Mouse (Mus musculus) stomach, postnatal 0 days (tissue): Measurements from ENCODE around the gene Olfr13. TPM values are rescaled to one million over a fixed set of nuclear protein-coding genes. Genes with fewer than 3 reads are reported as not detected.
"Not testable (repeated sequence)": the region's sequence is repeated elsewhere in the genome, so short reads cannot be mapped to it uniquely, and the experiment has no call there.

Experiments used
- ATAC-seq: fragments of 200-750 bp; cut with Nextera tagmentation; 2 replicates; pipeline ENCODE4 v1.8.0; 2017; ENCODE audit not compliant: low FRiP score, low TSS enrichment
- DNase-seq: peaks from one replicate; pipeline ENCODE4 v3.0.0-alpha.2; 2016; ENCODE audit warnings: low spot score
- H3K27ac ChIP-seq: fragments of 300-500 bp; sonication (generic); replicated peaks from 2 replicates; pipeline ENCODE4 v1.5.1; 2014; ENCODE audit warnings: mild to moderate bottlenecking, control low read depth
- H3K27me3 ChIP-seq: fragments of 300-500 bp; sonication (generic); 2 replicates; pipeline ENCODE4 v1.6.1; 2014; ENCODE audit warnings: low read length; ENCODE audit not compliant: control insufficient read depth, insufficient read depth
- H3K36me3 ChIP-seq: fragments of 300-500 bp; sonication (generic); 2 replicates; pipeline ENCODE4 v1.6.1; 2014; ENCODE audit warnings: low read length, mixed read lengths; ENCODE audit not compliant: control insufficient read depth, insufficient read depth
- H3K4me1 ChIP-seq: fragments of 300-500 bp; sonication (generic); replicated peaks from 2 replicates; pipeline ENCODE4 v1.6.1; 2014; ENCODE audit warnings: antibody characterized with exemption; ENCODE audit not compliant: control insufficient read depth, insufficient read depth
- H3K4me2 ChIP-seq: fragments of 300-500 bp; sonication (generic); replicated peaks from 2 replicates; pipeline ENCODE4 v1.6.1; 2014; ENCODE audit warnings: low read depth, mild to moderate bottlenecking, control low read depth, moderate library complexity
- H3K4me3 ChIP-seq: fragments of 300-500 bp; sonication (generic); 2 replicates; pipeline ENCODE4 v1.5.1; 2014; ENCODE audit warnings: low read depth, low read length, control low read depth
- H3K9ac ChIP-seq: fragments of 300-500 bp; sonication (generic); 2 replicates; pipeline ENCODE4 v1.6.1; 2014; ENCODE audit warnings: mild to moderate bottlenecking, low read length, control low read depth, mixed read lengths
- H3K9me3 ChIP-seq: fragments of 300-500 bp; sonication (generic); 2 replicates; pipeline ENCODE4 v1.6.1; 2016; ENCODE audit warnings: low read length; ENCODE audit not compliant: control insufficient read depth
- CTCF ChIP-seq: IDR thresholded peaks from 2 replicates; pipeline ENCODE4 v1.5.1; 2016; ENCODE audit warnings: antibody characterized with exemption, low read depth, mild to moderate bottlenecking, moderate library complexity
- EP300 ChIP-seq: optimal IDR thresholded peaks from 2 replicates; pipeline ENCODE3; 2016; ENCODE audit warnings: antibody characterized with exemption
- WGBS: fragments of 180-500 bp; shearing (Covaris S2); extraction: QIAGEN DNeasy Blood & Tissue Kit; methylation state at CpG from one replicate; pipeline ENCODE4 v1.1.7; 2014; 5-methylcytosine and 5-hydroxymethylcytosine counted together
- polyA plus RNA-seq: library from polyadenylated mRNA; unstranded; fragments of >200 nt; fragmentation: Nextera tagmentation; extraction: Ambion mirVana; gene quantifications from 2 replicates; pipeline ENCODE4 v1.2.1, GENCODE M21; 2015

Gene Olfr13
- polyA plus RNA-seq, 1 experiment from 2014 or later, result not detected

DNA sequence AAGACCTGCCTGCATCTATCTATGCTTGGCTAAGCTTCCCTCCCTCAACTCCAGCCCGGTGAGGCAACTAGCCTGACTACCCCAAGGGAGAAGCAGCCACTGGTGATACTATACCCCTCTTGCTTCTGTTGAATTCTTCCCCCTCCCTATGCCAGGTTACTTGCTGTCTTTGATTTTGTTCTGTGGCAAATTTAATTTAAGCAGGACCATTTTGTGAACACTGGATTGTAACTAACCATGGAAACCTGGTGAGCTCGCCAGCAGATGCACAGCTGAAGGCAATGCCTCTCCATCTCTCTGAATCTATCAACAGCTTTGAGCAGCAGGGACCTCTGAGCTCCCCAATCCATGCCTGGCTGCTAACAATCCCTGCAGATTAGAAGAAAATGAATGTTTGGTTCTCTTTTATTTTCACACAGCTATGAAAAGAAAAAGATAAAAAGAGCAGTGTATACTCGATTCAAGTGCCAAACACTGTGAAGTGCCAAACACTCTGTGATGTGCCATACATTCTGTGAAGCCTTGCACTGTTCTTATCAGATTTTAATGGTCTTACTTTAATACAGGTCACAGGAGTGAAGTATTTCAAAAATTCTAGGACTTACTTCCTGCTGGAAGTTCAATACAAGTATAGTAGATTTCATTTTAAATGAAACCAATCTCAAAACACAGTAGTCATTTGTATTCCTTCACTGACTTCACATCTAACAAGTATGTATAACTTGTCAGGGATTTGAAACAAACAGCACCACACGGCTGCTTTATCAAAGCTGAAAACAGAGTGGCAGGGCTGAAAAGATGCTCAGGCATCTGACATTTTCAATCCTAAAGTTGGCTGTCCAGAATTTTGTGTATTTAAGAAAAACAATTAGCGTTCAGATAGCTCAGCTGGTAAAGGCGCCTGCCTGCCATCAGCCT lies 6.9 kb downstream of the Olfr13 start:
- Histone ChIP-seq H3K27me3 (no peaks in the 10 kb centered on the region), H3K4me1 (no peaks in the 10 kb centered on the region), H3K4me2 (no peak overlapping the region), H3K27ac (no peak overlapping the region), H3K36me3 (no peaks in the 10 kb centered on the region), H3K9ac (no peak overlapping the region), H3K4me3 (no peak overlapping the region), H3K9me3 (no peaks in the 10 kb centered on the region)
- 47% methylated on average over 6 of the region's 6 CpGs for WGBS
- no peak for ATAC-seq
- TF ChIP-seq EP300 (no peak), CTCF (no peak)
- DNase-seq, result no peak

DNA sequence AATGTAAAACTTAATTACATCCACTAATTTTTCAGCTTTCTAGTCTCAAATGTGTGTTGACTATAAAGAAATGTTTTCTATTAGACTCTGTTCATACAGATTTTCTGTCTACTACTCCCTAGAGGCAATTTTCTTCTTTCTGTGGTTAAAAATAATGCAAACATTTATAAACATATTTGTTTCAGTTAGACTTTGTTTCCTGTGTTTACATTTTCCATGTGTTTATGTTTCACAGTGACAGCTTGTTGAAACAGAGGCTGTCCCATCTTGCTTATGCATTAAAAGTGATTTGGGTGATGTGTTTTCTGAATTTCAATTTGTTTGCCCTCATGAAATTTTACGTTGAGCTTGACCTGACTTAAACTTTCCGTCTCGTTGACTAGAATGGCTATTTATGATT lies 19.0 kb downstream of the Olfr13 start:
- Histone ChIP-seq H3K9ac (no peak overlapping the region), H3K27me3 (no peaks in the 10 kb centered on the region), H3K9me3 (no peaks in the 10 kb centered on the region), H3K4me3 (no peak overlapping the region), H3K36me3 (no peaks in the 10 kb centered on the region), H3K4me1 (no peaks in the 10 kb centered on the region), H3K4me2 (no peak overlapping the region), H3K27ac (no peak overlapping the region)
- TF ChIP-seq EP300 (no peak), CTCF (no peak)
- no peak for ATAC-seq
- 46% methylated on average over 3 of the region's 3 CpGs for WGBS
- no peak for DNase-seq

DNA sequence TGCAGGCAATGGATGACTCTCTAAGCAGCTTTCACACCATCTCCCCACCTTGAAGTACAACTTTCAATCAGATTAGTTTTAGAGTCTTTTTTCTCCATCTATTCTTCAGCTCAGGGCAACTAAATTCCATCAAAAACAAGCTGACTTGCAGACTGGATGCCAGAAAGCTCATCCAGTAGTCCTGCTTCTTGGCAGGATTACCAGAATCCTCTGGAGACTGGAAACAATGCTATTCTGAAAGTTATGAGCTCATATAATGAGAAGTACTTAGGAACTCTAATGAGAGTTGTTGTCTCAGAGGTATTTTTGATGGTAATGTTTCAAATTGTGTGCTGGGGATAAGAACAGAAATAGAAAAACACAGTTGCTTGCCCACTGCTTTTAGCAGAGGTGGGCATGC lies 24.8 kb downstream of the Olfr13 start, which contains the start of gene Olfr435:
Olfr435 (plus strand) TSS at position 366 of the 400 bp plus-strand sequence.
- Histone ChIP-seq H3K9me3 (no peaks in the 10 kb centered on the region), H3K4me3 (no peak within 1 kb of the TSS)
- TF ChIP-seq CTCF, result no peak

DNA sequence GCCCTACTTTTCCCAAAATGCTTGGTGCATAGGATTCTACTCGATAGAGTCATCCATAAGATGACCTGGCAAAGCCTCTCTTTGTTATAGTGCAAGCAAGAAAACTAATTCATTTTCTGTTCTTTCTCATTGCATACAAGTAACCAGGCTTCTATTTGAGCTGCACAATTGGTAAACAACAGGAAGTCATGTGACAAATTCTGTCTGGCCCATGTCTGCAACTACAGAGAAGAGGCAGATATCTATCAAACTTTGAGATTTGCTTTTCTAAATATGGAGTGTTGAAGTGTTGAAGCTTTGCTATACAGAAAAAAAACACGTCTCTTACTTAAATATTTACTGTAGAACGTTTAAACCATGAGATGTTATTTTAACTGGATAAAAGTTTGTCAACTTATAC lies 26.2 kb downstream of the Olfr13 start:
- ATAC-seq (no peak), DNase-seq (no peak)
- no peaks in the 10 kb centered on the region for H3K36me3 ChIP-seq
- no peaks in the 10 kb centered on the region for H3K27me3 ChIP-seq
- TF ChIP-seq EP300, result no peak
- TF ChIP-seq CTCF, result no peak
- H3K4me3 ChIP-seq, result no peak overlapping the region
- no peaks in the 10 kb centered on the region for H3K9me3 ChIP-seq
- no peak overlapping the region for H3K9ac ChIP-seq
- no peak overlapping the region for H3K27ac ChIP-seq
- no peak overlapping the region for H3K4me2 ChIP-seq
- H3K4me1 ChIP-seq, result no peaks in the 10 kb centered on the region
- WGBS, result 39% methylated on average over 3 of the region's 3 CpGs

More for the DNA sequence above, 24.8 kb downstream of the Olfr13 start, which contains the start of gene Olfr435:
- DNase-seq, result no peak
- no peaks in the 10 kb centered on the region for H3K27me3 ChIP-seq
- no peak within 1 kb of the TSS for H3K27ac ChIP-seq
- no peaks in the 10 kb centered on the region for H3K4me1 ChIP-seq
- no peaks in the 10 kb centered on the region for H3K36me3 ChIP-seq
- H3K4me2 ChIP-seq, result no peak within 1 kb of the TSS
- no peak for ATAC-seq
- H3K9ac ChIP-seq, result no peak within 1 kb of the TSS

DNA sequence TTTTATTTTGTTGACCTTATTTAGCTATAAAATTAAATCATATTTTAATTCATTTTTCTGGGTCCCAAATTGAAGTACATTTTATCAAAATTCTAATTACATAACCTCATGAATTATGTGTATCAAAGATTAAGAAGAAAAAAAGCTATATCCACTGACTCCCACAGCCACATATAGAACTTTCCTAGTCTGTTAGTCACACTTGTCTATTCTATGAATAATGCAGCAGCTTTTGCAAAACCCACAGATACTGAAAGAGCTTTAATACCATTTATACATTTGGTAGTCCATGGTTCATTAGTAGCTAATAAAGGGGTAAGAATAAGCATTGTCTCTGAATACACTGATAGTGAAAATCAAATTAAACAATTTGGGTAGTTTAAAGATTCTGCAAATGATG lies 30.8 kb downstream of the Olfr13 start:
- H3K4me2 ChIP-seq, result no peak overlapping the region
- H3K36me3 ChIP-seq, result no peaks in the 10 kb centered on the region
- no peak for TF ChIP-seq EP300
- TF ChIP-seq CTCF, result no peak

DNA sequence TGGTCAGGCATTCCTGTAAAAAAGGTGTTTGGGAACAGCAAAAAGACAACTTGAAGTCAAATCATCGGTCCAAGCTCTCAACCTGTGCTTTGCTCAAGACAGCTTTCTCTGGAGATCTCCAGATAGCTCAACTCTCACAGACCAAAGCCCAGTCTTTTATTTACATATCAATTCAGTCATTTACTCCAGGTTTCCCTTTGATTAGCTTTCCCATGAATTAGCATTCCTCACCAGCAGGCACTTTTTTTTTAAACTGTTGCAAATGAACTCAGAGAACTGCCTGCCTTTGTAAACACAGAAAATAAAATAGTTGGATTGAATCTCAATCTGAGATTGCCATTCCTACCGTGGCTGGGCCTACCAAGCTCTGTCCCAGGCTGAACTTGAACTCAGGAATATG lies 33.4 kb downstream of the Olfr13 start:
- Histone ChIP-seq H3K9me3 (no peaks in the 10 kb centered on the region), H3K27ac (no peak overlapping the region), H3K4me2 (no peak overlapping the region), H3K9ac (no peak overlapping the region), H3K36me3 (no peaks in the 10 kb centered on the region), H3K4me1 (no peaks in the 10 kb centered on the region), H3K27me3 (no peaks in the 10 kb centered on the region), H3K4me3 (no peak overlapping the region)
- TF ChIP-seq EP300 (no peak), CTCF (no peak)
- DNase-seq (no peak), ATAC-seq (no peak)
- WGBS, result 38% methylated on average over 2 of the region's 2 CpGs

More for the DNA sequence above, 30.8 kb downstream of the Olfr13 start:
- H3K9ac ChIP-seq, result no peak overlapping the region
- H3K4me1 ChIP-seq, result no peaks in the 10 kb centered on the region
- no peaks in the 10 kb centered on the region for H3K9me3 ChIP-seq
- H3K4me3 ChIP-seq, result no peak overlapping the region
- no peak overlapping the region for H3K27ac ChIP-seq
- ATAC-seq, result no peak
- DNase-seq, result no peak
- no peaks in the 10 kb centered on the region for H3K27me3 ChIP-seq

DNA sequence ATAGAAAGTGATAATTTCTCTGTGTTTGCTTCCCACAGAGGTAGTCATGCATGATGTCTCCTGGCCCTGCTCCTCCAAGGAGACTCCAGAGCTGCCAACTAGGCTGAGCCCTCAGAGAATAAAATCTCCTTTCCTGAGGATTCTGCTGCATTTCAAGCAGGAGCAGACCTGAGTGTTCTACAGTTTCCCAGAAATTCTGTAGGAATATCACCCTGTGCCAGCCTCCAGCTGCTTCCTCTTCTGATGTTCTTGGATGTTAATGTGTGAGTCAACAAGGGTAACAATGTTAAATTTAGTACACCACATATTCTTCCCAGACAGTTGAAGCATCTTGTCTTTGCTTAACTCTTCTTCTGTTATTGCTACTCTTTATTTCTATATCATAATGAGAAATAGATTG lies 40.9 kb downstream of the Olfr13 start, which contains the start of gene Olfr434:
Olfr434 (plus strand) TSS at position 149 of the 400 bp plus-strand sequence.
- not testable (repeated sequence) for H3K36me3 ChIP-seq, H3K4me2 ChIP-seq, ATAC-seq, H3K9me3 ChIP-seq, H3K4me3 ChIP-seq, H3K27me3 ChIP-seq, H3K9ac ChIP-seq, H3K27ac ChIP-seq, DNase-seq, H3K4me1 ChIP-seq
